Mouse (Mus musculus) heart, postnatal 14 days (tissue): ENCODE results near the gene Bcar1. TPM values are rescaled to one million over a fixed set of nuclear protein-coding genes. Genes with fewer than 3 reads are reported as not detected.

Source experiments
- DNase-seq, 2 experiments: peaks; one replicate each; pipeline ENCODE4 v3.0.0; 2021 to 2022
- intact Hi-C: fragments of 180-260 bp; cut with DNase I; formaldehyde crosslinking; loops from one replicate; pipeline ENCODE4 v1.15.1; 2025
- total RNA-seq, 2 experiments: library from RNA; stranded (reverse); gene quantifications; 2 replicates each; pipeline ENCODE4 v1.2.3; 2021

Gene Bcar1
- total RNA-seq, 2 experiments from 2014 or later: 27.1 to 35.7 TPM

DNA sequence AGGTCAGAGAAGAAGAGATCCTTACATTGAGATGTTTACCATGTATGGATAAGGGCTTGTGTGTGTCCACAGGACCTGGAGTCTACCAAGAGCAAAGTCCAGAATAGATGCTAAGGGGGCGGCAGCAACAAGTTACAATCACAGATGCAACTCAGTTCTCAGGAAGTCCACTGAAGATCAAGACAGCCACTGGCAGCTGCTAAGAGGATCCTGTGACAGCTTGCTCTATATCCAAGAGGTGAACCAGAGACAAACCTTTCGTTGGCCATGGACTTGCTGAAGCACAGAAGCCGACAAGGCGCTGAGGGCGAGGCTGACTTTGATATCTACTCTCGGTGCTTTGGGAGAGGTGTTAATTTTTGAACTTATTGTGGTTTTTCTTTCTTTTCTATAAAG, 28.0 kb upstream of the Bcar1 start:
- intact Hi-C loops: no loop called here
- DNase-seq: no peak

DNA sequence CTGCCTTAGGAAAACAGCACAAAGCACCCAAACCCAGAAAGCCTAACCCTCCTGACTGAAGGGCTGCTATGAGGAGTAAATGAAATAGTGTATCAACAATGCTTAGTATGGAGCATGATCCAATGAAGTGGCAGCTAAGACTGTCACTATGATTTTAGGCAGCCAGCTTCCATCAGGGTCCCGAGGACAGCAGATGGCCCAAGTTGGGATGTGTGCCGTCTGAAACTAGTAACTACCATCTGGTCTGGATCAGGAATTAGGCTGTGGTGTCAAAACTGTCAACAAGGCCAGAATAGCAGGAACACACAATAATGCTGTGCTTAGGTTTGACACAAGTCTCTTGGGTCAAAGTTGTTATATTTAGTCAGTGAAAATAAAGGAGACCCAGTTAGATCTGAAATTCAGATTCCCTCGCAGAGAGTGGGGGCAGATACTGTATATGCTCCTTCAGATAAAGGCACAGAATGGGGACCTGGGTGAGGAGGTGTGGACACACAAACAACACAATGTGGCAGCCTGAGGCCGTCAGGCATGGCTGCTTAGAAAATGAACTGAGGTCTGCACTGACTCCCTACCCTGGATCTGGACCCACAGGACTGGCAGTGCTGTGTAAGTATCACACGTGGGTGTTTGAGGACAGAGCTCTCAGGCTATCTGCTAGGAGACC, 27.5 kb upstream of the Bcar1 start:
- DNase-seq: no peak
- intact Hi-C loops: no loop called here

GRCm38 (mm10) chr8:111769764-111770428, 26.3 kb upstream of the Bcar1 start:
- peak; percentile 44 to 56 for DNase-seq
- intact Hi-C loops: no loop called here

- intact Hi-C loops: no loop called here
Measured at GRCm38 (mm10) chr8:111769296-111769695, 25.7 kb upstream of the Bcar1 start.

GRCm38 (mm10) chr8:111768651-111769050, 25.0 kb upstream of the Bcar1 start:
- DNase-seq: no peak
- intact Hi-C loops: no loop called here

More at GRCm38 (mm10) chr8:111769296-111769695, 25.7 kb upstream of the Bcar1 start:
- DNase-seq: no peak

- DNase-seq: no peak
- intact Hi-C loops: no loop called here
Measured at GRCm38 (mm10) chr8:111765616-111766015, 22.0 kb upstream of the Bcar1 start.

GRCm38 (mm10) chr8:111765096-111765495, 21.5 kb upstream of the Bcar1 start:
- no peak for DNase-seq
- intact Hi-C loops: no loop called here

- no peak for DNase-seq
Measured at GRCm38 (mm10) chr8:111760708-111761107, 17.1 kb upstream of the Bcar1 start.

DNA sequence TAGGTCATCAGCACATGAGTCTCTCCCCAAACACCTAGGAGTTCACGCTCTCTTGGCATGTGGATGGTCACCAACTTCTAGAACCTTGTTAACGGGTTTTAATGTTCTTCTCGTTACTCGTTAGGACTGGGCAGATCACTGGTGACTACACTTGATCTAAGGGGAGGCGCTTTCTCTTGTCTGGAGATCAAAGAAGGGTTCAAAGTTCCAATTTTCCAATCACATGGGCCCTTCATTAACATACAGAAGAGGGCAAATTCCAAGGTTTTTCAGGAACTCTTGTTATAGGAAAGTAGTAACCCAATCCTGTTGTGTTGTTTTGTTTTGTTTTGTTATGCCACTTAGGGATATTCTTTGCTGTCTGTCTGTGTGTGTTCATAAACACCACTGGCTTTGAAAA, 15.2 kb upstream of the Bcar1 start:
- intact Hi-C loops: no loop called here
- DNase-seq: no peak

More at GRCm38 (mm10) chr8:111760708-111761107, 17.1 kb upstream of the Bcar1 start:
- intact Hi-C loops: loop anchor here (5.0 kb wide), 1 partner anchor 83 kb away; no protein-coding TSS in a partner anchor

DNA sequence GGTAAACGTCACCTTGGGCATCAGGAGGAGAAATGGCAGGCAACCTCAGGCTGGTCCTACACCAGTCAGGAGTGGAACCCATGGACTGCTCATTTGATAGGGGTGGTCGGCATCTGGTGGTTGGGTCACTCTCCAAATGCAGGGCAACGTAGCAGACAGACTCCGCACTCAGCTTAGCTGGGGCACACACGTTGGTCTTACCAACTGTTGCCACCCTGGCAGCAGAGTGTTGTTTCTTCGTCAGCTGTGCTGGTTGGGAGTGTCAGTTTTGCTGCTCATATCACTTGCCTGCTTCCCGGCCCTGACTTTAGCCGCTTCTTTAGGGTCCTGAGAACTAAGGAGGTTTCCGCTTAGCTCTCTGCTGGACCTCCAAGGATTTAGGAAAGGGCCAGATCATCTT, 14.0 kb upstream of the Bcar1 start:
- intact Hi-C loops: no loop called here
- DNase-seq: no peak

- DNase-seq: no peak
- intact Hi-C loops: loop anchor here (5.0 kb wide), 1 partner anchor 37 kb away; no protein-coding TSS in a partner anchor
Measured at GRCm38 (mm10) chr8:111754736-111755135, 11.1 kb upstream of the Bcar1 start.

DNA sequence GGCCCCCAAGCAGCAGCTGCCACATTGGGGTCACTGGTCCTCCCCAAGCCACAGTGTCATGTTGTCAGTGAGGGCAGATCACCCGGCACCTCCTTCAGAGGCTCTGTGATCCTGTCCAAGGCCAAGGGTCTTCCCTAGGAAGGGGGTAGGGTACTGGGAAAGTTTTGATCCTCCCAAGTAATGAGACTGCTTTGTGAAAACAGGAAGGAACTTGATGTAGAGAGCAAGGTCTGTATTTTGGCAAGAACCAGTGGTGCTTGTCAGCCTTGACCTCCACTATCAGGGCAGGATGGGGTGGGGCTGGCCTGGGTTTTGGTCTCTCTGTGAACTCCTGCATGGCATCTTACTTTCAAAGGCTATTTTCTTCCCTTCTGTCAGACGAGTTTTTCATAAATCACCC, 10.5 kb upstream of the Bcar1 start:
- intact Hi-C loops: loop anchor here (5.0 kb wide), 1 partner anchor 37 kb away; no protein-coding TSS in a partner anchor
- no peak for DNase-seq

DNA sequence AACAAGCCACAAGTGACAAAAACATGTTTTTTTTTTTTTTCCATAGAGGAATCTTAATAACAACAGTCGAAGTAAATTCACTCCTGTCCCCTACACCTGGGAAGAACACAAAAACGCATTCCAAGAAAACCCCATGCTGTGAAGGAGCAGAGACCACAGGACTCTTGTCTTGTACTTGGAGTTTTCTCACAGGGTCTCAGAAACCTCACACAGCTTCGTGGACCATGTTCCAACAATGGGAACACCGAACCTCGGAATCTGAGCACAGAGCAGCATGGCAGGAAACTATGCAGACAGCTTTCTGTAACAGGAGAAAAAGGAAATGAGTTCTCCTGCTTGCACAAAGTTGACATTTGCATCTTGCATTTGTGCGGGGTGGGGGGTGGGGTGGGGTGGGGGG, 5.2 kb upstream of the Bcar1 start:
- intact Hi-C loops: no loop called here
- DNase-seq: no peak

DNA sequence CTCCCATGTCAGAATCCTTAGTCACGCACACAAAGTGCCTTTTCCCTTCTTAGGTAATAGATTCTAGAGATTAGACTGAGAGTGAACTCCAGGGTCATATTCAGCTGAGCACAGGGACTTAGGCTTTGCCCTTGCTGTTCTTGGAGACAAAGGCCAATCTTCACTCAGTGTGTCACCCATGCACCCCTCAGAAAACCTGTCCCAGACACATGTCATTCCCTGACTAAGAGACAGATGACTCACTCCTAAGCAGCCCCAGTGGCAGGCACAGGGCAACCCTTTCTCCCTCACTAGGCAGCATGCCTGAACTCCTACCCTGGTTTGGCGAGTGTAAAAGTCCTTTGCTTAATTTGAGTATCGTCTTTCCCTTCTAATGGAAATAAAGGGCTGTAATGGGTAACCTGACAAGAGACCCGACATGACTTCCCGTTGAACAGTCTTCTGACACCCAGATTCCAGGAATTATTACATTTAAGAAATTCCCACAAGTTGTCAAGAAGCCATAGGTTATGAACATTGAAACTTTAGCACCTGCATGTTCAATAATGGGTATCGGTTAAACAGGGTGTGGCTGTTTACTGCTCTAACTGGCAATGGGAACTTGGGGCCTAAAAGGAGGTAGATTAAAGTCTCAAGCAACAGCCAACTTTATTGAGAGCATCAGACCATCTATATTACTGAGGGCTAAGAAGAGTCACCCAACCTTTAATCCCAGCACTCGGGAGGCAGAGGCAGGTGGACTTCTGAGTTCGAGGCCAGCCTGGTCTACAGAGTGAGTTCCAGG, 4.4 kb upstream of the Bcar1 start:
- intact Hi-C loops: no loop called here
- no peak for DNase-seq

DNA sequence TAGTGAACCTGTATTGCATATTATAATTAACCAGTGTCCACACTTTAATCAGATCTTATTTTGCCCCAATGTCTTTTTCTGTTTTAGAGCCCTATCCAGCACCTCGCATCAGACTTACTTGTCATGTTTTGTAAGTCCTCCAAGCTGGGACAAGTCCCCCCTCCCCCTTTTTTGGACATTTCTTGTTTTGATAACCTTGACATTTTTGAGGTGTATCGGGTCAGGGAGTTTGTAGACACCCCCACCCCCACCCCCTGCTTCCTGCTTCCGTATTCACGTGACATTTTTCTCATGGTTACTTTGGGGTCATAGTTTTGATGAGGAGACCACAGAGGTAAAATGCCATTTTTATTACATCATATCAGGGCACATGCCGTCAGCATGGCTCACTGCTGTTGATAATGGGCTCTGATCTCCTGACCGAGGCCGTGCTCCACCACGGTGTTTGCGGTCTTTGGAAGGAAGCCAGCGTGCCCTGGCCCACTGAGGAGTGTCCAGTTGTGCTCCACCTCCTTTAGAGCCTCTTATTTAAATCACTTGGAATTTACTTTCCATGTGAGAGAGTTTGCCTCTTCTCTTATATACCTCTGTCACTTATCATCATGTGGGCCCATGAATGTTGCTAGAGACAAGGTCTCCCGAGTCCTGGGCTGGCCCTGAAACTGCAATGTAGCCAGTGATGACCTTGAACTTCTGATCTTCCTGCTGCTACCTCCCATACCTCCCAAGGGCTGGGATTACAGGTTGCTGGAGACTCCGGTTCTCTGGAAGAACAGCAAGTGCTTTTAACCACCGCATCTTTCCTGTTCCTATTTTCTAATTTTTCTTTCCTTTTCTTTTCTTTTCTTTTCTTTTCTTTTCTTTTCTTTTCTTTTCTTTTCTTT, 3.2 kb upstream of the Bcar1 start:
- intact Hi-C loops: no loop called here
- no peak for DNase-seq

DNA sequence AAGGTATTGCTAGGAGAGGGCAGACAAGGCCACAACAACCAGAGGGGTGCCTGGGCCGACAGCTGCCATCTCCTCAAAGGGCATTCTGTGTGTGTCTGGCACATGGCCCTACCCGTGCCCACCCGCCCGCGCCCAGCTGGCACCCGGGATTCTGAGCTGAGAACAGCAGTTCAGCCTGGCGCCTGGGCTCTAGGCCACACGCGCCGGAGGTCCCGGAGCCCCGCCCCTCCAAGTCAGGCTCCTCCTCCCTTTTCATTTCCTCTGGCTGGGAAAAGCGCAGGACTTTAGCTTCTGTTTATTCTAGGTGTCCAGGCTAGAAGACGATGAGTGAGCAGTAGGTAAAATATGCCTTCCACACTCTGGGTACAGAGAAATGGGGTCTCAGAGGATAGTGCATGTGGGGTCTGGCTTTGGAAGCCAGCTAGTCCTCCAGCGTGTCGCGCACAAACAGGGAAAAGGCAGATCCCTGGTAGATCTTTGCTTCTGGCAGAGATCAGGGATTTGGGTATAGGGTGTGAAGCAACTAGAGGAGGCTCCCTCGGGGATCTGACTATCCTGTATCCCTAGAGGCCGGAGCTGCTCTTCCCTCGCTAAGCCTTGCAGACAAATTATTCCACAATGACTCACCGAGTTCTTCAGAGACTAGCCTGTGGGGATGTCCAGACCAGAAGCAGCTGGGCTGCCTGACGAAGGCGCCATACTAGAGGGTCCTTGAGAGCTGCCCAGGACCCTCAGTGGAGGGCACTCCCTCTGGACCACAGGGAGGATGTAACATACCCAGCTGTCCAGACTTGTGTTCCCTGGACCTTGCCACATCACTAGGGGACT, 2.2 kb upstream of the Bcar1 start:
- intact Hi-C loops: no loop called here
- DNase-seq: peak; percentile 75 to 84

- no peak for DNase-seq
- intact Hi-C loops: no loop called here
Measured at GRCm38 (mm10) chr8:111745086-111745485, 1.5 kb upstream of the Bcar1 start.

DNA sequence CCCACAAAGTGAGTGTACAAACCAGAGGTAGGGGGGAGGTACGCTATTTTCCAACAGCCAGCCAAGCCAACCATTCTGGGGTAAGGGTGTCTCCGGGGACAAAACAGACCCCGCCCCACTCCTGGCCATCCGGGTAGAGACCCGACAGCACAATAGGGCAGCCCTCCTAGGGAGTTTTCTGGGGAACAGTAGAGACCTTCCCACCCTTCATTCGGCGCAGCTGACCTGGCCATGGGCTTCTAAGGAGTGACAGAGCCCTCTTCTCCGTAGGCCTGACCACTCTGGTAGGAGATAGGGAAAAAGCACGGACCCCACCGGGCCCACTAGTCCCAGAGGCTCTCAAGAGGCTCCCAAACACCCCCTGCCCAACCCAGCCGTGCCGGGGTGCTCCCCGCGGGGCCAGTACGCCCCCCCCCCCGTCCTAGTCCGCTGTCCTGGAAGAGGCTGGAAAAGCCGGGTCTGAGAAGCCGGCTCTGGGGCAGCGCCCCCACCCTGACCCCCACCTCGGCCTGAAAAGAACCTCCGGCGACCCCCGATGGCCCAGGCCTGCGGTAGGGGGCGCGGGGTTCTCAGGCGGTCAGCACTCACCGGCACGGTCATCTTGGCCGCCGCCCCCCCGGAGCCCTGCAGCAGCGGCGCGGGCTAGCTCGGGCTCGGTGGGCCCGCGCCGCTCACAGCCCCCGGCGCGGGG, 363 bp downstream of the Bcar1 start:
- no peak for DNase-seq
- intact Hi-C loops: no loop called here
